Mouse (Mus musculus) ES-CJ7 (cell line): ENCODE measurements at regions not wholly inside any gene's neighbourhood (a gene's known extent, or its start where the extent isn't known, plus 50 kb on each side); places are given as distances from the start of the nearest gene placed in this dataset.
A peak's percentile ranks its signal among the peaks of the same experiment; 100 is the strongest.

Source experiments
- DNase-seq: peaks from one replicate; pipeline ENCODE4 v3.0.0; 2011; ENCODE audit warnings: low read depth, low spot score

DNA sequence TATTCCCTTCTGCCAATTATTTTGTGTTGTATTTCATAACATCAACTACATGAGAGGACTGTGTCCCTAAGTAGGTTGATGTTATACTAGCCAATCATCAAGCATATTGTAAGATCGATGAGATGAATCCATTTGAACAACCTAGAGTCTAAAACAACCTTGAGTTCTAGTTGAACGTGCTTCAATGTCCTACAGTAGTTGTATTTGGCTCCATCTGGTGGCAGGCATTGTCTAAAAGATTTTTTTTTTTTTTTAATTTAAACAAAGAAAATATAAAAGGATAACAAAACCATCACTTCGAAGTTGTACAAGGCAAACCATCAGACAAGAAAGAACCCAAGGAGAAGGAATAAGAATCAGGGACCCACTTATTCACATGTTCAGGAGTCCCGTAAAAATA lies 114.4 kb downstream of the Pih1d3 start:
- DNase-seq: peak; percentile 24

GRCm38 (mm10) chr1:31363971-31364370 lies 141.3 kb downstream of the Pih1d3 start:
- DNase-seq: no peak

GRCm38 (mm10) chr1:31377324-31377723 lies 154.7 kb downstream of the Pih1d3 start:
- DNase-seq: no peak

DNA sequence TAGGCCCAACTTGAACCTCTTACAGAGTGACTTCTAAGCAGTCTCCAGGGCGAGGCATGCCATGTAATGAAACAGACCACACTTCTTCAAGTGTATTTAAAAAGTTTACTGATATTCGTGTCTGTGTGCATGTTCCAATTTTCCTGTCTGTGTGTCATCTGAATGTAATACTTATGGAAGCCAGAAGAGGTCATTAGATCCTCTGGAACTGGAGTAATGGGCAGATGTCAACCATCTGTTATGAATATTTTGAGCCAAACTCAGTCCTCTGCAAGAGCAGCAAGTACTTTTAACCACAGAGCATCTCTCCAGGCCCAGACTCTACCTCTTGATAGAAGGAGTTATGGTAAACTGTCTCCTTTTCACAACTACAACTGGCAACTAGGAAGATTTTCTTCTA lies 156.4 kb downstream of the Pih1d3 start:
- no peak for DNase-seq

DNA sequence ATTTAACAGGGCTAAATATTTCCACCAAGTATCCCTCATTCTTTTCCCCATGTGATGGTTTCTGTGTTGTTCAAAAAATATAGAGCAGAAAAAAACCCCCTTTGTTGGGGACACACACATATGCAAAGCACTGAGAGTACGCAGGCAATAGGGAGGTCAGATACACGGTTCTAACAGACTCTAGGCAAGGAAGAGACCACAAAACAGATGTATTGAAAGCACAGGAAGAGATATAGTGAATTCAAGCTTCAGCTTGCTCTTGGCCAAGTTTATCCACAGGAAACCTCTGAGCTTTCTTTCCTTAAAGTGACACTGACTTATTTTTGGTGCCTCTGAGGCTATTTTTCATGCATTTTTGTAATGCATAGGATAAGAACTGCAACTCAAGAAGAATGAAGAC lies 157.7 kb downstream of the Pih1d3 start:
- DNase-seq: no peak

- DNase-seq: no peak
Observed at GRCm38 (mm10) chr1:31382192-31382591, 159.6 kb downstream of the Pih1d3 start.
